Mouse (Mus musculus) MEL-GATA-1-ER (cell line): ENCODE results near the gene Ehmt1.

Experiments used
- DNase-seq: peaks from one replicate; pipeline ENCODE4 v3.0.0-alpha.2; 2012; ENCODE audit warnings: low read depth; ENCODE audit errors: extremely low read depth

Gene Ehmt1

DNA sequence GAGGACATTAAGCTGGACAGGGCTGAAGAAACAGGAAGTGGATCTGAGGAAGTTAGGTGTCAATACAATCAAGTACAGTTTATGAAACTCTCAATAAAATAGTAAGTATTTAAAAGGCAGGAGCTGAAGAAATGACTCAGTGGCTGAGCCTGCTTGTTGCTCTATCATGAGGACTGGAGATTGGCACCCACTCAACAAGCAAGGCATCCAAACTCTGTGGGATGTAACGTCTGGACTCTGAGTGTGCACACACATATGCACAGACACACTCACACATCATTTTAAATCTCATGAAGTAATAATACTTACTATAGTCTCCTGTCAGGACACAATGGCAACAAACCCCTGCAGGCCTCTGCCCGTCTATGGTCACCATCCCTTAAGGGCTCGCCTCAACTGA is 112.4 kb downstream of the Ehmt1 start:
- DNase-seq: no peak

GRCm38 (mm10) chr2:24806143-24806542 is 113.3 kb downstream of the Ehmt1 start:
- no peak for DNase-seq

DNA sequence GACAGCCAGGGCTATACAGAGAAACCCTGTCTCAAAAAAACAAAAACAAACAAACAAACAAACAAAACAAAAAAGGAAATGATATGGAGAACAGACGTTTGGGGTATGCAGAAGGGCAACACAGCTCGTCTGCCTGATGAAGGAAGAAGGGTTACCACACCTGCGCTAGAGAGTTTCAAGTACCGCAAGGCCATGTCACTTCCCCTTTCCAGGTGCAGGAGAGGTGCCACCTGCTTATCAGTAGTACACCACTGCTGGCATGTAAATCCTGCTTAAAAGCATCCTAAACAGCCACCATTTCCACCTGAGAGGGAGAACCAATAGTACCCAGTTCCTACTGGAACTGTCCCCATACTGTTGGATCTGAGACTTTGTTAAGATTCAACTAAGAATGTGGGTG is 113.8 kb downstream of the Ehmt1 start:
- no peak for DNase-seq

DNA sequence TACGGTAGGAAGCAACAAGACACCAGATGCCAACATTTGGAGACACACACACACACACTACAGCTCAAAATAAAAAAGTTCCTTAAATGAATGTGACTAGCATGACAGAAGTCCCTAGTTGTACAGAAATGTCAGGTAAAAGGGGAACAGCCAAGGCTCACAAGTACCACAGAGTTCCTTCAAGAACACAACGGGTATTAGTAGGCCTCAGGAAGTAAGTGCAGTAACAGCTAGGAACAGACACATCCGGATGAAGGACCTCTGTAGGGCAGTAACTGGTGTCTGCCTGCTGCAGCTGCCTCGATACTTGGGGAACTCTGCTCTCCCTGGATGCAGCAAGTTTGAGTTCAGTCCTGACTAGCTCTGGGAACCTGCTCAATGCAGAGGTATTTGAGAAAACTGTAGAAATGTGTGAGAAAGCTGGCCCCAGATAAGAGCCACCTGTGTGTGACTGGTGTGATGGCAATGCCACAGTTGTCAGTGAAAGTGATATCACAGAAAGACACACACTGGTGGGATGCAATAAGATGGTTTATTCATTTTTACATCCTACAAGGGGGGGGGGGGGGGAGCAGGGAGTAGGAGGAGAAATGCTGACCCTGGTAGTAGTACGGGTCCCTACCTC is 122.5 kb downstream of the Ehmt1 start:
- no peak for DNase-seq

DNA sequence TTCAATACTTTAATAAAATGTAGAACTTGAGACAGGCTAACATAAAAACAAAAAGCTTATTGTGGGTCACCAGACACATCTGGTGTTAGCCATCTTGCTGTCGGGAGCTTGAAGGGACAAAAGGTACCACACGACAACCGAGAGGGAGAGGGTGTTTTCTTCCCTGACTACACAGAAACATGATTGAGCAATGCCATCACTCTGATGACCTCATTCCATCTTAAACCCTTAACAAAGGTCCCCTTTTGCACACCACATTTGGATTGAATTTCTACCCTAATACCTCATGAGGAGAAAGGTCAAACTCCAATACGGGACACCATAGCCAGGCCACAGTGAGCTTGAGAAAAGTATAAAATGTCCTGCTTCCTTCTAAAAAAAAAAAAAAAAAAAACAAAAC is 132.2 kb downstream of the Ehmt1 start:
- no peak for DNase-seq

DNA sequence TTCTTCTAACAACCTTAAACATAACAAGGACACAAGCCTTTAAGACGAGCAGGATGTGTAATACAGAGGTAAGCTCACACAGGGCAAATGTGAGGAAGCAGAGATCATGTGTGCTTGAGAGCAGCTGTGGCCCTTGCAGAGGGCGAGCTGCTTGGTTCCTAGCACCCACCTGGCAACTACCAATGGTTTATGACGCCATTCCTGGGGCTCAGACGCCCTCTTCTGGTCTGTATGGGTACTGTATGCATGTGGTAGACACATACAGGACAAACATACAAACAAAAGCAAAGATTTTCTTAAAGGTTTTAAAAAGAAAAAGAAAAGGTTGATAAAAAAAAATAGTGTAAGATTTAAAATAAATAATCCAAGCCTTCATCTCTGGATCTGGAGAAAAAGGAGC is 138.2 kb downstream of the Ehmt1 start:
- no peak for DNase-seq

DNA sequence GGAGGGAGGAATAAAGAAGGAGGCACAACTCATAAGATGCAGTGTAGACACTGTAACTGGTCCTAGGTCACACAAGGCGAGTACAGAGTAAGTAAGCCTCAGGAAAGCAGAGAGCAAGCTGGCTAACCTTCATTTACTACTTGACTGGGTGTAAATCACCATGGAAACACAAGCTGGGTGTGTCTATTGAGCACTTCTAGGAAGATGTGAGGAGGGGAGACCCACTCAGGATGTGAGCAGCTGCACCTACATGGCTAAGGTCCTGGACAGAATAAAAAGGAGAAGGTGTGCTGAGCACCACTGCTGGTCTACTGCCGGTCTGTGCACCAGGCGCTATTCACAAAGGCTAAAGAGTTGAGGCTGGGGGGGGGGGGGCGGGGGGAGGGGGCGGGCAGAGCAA is 142.6 kb downstream of the Ehmt1 start:
- no peak for DNase-seq

DNA sequence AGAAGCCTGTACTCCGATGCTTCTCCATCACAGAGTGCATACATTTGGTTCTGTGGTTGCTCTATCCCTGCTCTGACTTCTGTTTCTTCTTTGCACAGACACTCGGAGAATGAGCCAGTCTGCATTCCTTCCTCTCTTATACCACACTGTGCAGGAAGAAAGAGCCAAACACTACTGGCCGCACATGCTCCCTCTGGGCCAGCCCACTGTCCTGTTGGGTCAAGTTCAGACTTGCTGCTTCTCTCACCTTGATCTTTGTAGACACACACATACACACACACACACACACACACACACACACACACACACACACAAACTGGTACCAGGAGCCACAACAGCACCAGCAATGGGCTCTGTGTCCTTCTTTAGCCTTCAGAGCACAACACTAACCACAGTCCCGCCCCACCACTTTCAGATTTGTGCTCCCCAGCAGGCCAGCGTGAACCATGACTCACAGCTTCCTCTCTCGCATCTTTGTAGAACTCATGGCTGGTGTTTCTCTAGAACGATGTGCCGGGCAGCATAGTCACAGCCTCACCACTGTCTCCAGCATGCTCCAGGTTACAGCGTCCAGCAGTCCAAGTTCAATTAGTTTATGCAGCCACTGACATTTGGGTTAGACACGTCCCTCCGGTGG is 143.3 kb downstream of the Ehmt1 start:
- no peak for DNase-seq

DNA sequence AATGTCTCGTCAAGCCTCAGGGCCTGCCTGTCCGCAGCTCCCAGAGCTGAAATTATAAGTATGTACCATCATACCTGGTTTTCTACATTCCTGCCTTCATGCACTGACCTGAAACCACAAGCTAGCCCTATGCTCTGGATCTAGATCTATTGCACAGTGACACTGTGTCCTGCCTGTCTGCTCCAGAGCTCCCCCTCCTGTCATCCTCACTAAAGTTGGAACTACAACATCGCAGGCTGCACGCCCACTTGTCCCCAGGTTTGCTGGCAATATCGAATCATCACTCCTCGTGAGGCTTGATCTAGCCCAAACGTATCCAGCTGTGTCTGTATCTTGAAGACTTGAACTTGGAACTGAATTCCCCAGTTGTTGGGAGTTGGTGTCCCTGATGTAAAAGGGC is 144.6 kb downstream of the Ehmt1 start:
- DNase-seq: no peak

- no peak for DNase-seq
Observed at GRCm38 (mm10) chr2:24770861-24771260, 148.6 kb downstream of the Ehmt1 start.

DNA sequence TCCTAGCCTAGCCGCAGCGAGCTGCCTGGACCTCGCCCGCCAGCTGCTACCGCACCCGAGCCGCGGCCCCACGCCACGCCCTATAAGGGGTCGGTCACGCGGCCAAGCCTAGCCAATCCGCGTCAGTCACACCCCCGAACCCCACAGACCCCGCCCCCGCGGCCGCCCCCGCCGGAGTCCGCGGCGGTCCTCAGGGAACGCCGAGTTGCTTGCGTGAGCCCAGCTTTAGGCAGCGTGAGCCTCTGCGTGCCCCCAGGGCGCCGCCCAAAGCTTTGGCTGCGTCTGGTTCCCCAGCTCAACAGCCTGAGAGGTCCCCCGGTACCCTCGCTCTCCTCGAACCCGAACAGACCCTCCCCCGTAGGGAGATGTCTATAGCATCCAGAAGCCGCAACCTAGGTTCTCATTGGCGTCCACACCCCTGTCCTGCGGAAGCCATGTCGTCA is 156.3 kb downstream of the Ehmt1 start, which contains the start of gene Cacna1b:
TSS of gene Cacna1b (minus strand) at position 38 of the 443 bp plus-strand sequence.
- DNase-seq: no peak

GRCm38 (mm10) chr2:24762446-24762960 is 156.9 kb downstream of the Ehmt1 start:
- no peak for DNase-seq

- DNase-seq: no peak
Observed at GRCm38 (mm10) chr2:24761923-24762445, 157.4 kb downstream of the Ehmt1 start.

DNA sequence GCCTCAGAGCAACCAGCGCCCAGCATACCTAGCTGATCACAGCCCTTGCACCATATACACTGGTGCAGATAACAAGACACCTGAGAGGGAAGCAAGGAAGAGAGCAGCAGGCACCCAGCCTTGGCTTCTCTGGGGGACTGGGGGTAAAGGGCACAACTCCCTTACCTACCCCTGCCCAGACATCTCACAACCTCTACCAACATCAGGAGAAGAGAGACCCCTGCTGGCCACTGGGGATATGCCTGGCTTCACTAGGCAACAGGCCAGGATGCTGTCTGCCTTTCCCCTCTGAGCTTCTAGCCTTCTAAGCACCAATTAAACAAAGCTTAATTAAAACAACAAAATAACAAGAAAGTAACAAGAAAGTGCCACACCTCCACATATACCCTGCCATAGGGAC is 164.1 kb downstream of the Ehmt1 start:
- no peak for DNase-seq

DNA sequence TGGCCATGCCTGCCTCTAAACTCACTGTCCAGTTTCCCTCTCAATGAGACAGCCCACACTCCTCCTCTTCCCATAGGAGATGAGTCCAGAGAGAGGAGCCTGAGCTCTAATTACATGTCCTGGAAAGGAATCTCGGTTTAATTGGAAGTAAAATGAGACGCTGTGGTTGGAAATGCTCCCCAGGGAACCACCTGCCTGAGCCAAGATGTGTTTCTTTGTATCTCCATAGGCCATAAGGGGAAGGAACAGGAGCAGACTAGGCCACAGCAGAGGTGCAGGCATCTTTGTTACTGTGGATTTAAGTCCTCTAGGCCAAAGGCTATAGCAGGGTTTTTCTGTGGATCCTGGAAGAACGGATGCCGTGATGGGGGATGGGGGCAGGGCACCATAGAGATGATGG is 166.8 kb downstream of the Ehmt1 start:
- DNase-seq: no peak

DNA sequence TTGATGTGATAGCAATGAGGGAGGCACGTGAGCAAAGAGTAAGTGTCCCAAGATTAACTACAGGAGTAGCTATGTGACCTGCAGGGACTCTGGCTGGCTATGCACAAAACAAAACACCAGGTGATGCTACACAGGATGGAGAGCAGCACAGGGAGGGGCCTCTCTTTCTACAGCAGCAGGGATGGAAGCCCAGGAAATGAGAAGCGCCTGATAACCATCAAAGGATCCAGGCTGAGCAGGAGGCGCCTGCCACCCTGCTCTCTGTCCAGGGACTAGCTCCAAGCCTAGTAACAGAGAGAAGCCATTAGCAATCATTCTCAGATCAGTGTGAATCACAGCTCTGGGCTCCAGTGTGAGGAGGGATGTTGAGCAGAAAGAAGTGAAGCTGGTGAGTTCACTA is 169.4 kb downstream of the Ehmt1 start:
- no peak for DNase-seq

DNA sequence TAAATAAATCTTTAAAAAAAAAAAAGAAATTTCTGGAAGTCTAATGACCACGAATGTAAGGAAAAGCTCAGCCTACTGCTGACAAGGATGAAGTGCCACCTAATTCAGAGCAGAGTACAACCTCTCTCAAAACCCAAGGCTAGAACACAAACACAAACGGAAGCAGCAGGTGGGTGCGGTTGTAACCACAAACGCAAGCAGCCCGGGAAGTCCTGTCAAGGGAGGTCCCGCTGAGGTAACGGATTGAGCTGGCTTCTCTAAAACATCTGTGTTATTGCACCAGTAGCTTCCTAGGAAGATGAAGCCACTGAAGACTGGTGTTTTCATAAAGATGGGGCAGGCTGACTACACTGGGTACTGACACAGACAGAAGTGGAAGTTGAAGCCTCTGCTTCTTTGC is 171.5 kb downstream of the Ehmt1 start:
- no peak for DNase-seq
